Mouse (Mus musculus) MEL (cell line): ENCODE measurements around the gene Gtpbp8. TPM values are rescaled to one million over a fixed set of nuclear protein-coding genes. Genes with fewer than 3 reads are reported as not detected.

Experiments
- DNase-seq: peaks from one replicate; pipeline ENCODE4 v3.0.0; 2011; ENCODE audit warnings: low read depth, low spot score
- H3K27ac ChIP-seq: 2 replicates; pipeline ENCODE4 v1.5.1; 2012; ENCODE audit warnings: low read depth, mild to moderate bottlenecking, control low read depth, low read length, moderate library complexity; ENCODE audit not compliant: control insufficient read depth
- H3K27me3 ChIP-seq, 2 experiments: fragments of 150-350 bp in 1 of 2; sonication (generic) in 1 of 2; 2 replicates each; pipeline ENCODE4 v1.6.1; 2012; ENCODE audit warnings: low read length in 2 of 2, mild to moderate bottlenecking in 2 of 2, improper control_type of control experiment in 1 of 2, moderate library complexity in 1 of 2; ENCODE audit not compliant: insufficient read depth in 2 of 2, control insufficient read depth in 1 of 2
- H3K36me3 ChIP-seq, 2 experiments: 2 replicates each; pipeline ENCODE4 v1.6.1; 2012 to 2014; ENCODE audit warnings: low read length in 2 of 2, improper control_type of control experiment in 1 of 2, inconsistent platforms in 1 of 2, mild to moderate bottlenecking in 1 of 2; ENCODE audit not compliant: insufficient read depth in 2 of 2, control insufficient read depth in 1 of 2
- H3K4me1 ChIP-seq, 2 experiments: fragments of 150-350 bp in 1 of 2; sonication (generic) in 1 of 2; 2 replicates each; pipeline ENCODE4 v1.6.1; 2012; ENCODE audit warnings: low read length in 2 of 2, improper control_type of control experiment in 1 of 2, mild to moderate bottlenecking in 1 of 2; ENCODE audit not compliant: insufficient read depth in 2 of 2, control insufficient read depth in 1 of 2
- H3K4me3 ChIP-seq, 2 experiments: fragments of 150-350 bp in 1 of 2; sonication (generic) in 1 of 2; 2 replicates each; pipeline ENCODE4 v1.5.1; 2012; ENCODE audit warnings: low read depth in 2 of 2, low read length in 2 of 2, mild to moderate bottlenecking in 2 of 2, moderate library complexity in 2 of 2, control low read depth in 1 of 2, improper control_type of control experiment in 1 of 2; ENCODE audit not compliant: control insufficient read depth in 1 of 2, insufficient read depth in 1 of 2
- H3K79me2 ChIP-seq: 2 replicates; pipeline ENCODE4 v1.6.1; 2012; ENCODE audit warnings: mild to moderate bottlenecking, low read length, moderate library complexity; ENCODE audit not compliant: control insufficient read depth, poor library complexity, insufficient read depth
- H3K9ac ChIP-seq: 2 replicates; pipeline ENCODE4 v1.6.1; 2012; ENCODE audit warnings: low read depth, mild to moderate bottlenecking, control low read depth, low read length, moderate library complexity; ENCODE audit not compliant: control insufficient read depth, poor library complexity, severe bottlenecking
- H3K9me3 ChIP-seq: fragments of 150-350 bp; sonication (generic); replicated peaks from 2 replicates; pipeline ENCODE4 v1.6.1; 2012; ENCODE audit warnings: mild to moderate bottlenecking, low read length, improper control_type of control experiment, moderate library complexity; ENCODE audit not compliant: insufficient read depth
- BHLHE40 ChIP-seq: IDR thresholded peaks from 2 replicates; pipeline ENCODE4 v1.6.1; 2012; ENCODE audit warnings: low read depth, mild to moderate bottlenecking, inconsistent platforms, low read length, improper control_type of control experiment, borderline replicate concordance
- CHD2 ChIP-seq: IDR thresholded peaks from 2 replicates; pipeline ENCODE4 v1.6.1; 2011; ENCODE audit warnings: low read length, improper control_type of control experiment
- CTCF ChIP-seq, 3 experiments: IDR thresholded peaks in 2 of 3; conservative IDR thresholded peaks in 1 of 3; 2 replicates each; pipeline ENCODE4 v1.5.1; 2011 to 2012; ENCODE audit warnings: low read length in 3 of 3, low read depth in 2 of 3, mild to moderate bottlenecking in 2 of 3, improper control_type of control experiment in 1 of 3, inconsistent platforms in 1 of 3, mixed read lengths in 1 of 3, moderate library complexity in 1 of 3; ENCODE audit not compliant: control insufficient read depth in 1 of 3, insufficient read depth in 1 of 3, poor library complexity in 1 of 3, severe bottlenecking in 1 of 3
- EP300 ChIP-seq, 2 experiments: IDR thresholded peaks; 2 replicates each; pipeline ENCODE4 v1.6.1; 2011; ENCODE audit warnings: improper control_type of control experiment in 2 of 2, low read length in 2 of 2, low read depth in 1 of 2, mild to moderate bottlenecking in 1 of 2
- ETS1 ChIP-seq: IDR thresholded peaks from 2 replicates; pipeline ENCODE4 v1.6.1; 2012; ENCODE audit warnings: low read depth, mild to moderate bottlenecking, inconsistent platforms, low read length, improper control_type of control experiment, moderate library complexity
- GABPA ChIP-seq: IDR thresholded peaks from 2 replicates; pipeline ENCODE4 v1.6.1; 2012; ENCODE audit warnings: low read depth, mild to moderate bottlenecking, inconsistent platforms, low read length, improper control_type of control experiment, moderate library complexity
- GATA1 ChIP-seq: IDR thresholded peaks from 2 replicates; pipeline ENCODE4 v1.6.1; 2011; ENCODE audit warnings: low read depth, low read length, improper control_type of control experiment
- JUND ChIP-seq: IDR thresholded peaks from 2 replicates; pipeline ENCODE4 v1.6.1; 2011; ENCODE audit warnings: low read depth, mild to moderate bottlenecking, improper control_type of control experiment, low read length
- MAX ChIP-seq: IDR thresholded peaks from 2 replicates; pipeline ENCODE4 v1.6.1; 2011; ENCODE audit warnings: low read length, improper control_type of control experiment
- MEF2A ChIP-seq: IDR thresholded peaks from 2 replicates; pipeline ENCODE4 v1.6.1; 2014; ENCODE audit warnings: low read depth, mild to moderate bottlenecking, inconsistent platforms, low read length, improper control_type of control experiment; ENCODE audit not compliant: poor library complexity, insufficient replicate concordance, severe bottlenecking; ENCODE audit errors: extremely low read depth
- MXI1 ChIP-seq: IDR thresholded peaks from 2 replicates; pipeline ENCODE4 v1.6.1; 2011; ENCODE audit warnings: mild to moderate bottlenecking, low read depth, low read length, improper control_type of control experiment
- MYB ChIP-seq: IDR thresholded peaks from 2 replicates; pipeline ENCODE4 v1.6.1; 2011; ENCODE audit warnings: mild to moderate bottlenecking, low read depth, low read length, improper control_type of control experiment
- MYC ChIP-seq: IDR thresholded peaks from 2 replicates; pipeline ENCODE4 v1.6.1; 2011; ENCODE audit warnings: low read depth, mild to moderate bottlenecking, low read length, improper control_type of control experiment, moderate library complexity
- NRF1 ChIP-seq: IDR thresholded peaks from 2 replicates; pipeline ENCODE4 v1.6.1; 2014; ENCODE audit warnings: low read depth, mild to moderate bottlenecking, inconsistent platforms, low read length, improper control_type of control experiment, moderate library complexity; ENCODE audit not compliant: poor library complexity, insufficient read depth, severe bottlenecking
- POLR2A ChIP-seq, 2 experiments: IDR thresholded peaks; 2 replicates each; pipeline ENCODE4 v1.6.1; 2011 to 2012; ENCODE audit warnings: low read length in 2 of 2, mild to moderate bottlenecking in 2 of 2, control low read depth in 1 of 2, improper control_type of control experiment in 1 of 2, low read depth in 1 of 2, moderate library complexity in 1 of 2; ENCODE audit not compliant: control insufficient read depth in 1 of 2, insufficient read depth in 1 of 2, poor library complexity in 1 of 2
- POLR2AphosphoS2 ChIP-seq: IDR thresholded peaks from 2 replicates; pipeline ENCODE4 v1.6.1; 2011; ENCODE audit warnings: low read length, improper control_type of control experiment
- POLR2AphosphoS5 ChIP-seq: IDR thresholded peaks from 2 replicates; pipeline ENCODE4 v1.6.1; 2012; ENCODE audit warnings: low read depth, borderline replicate concordance, mild to moderate bottlenecking, inconsistent platforms, low read length, moderate library complexity, mixed read lengths
- RCOR1 ChIP-seq: IDR thresholded peaks from 2 replicates; pipeline ENCODE4 v1.6.1; 2012; ENCODE audit warnings: low read depth, mild to moderate bottlenecking, inconsistent platforms, low read length, improper control_type of control experiment
- SMC3 ChIP-seq: IDR thresholded peaks from 2 replicates; pipeline ENCODE4 v1.6.1; 2011; ENCODE audit warnings: low read depth, low read length, improper control_type of control experiment
- TAL1 ChIP-seq: IDR thresholded peaks from 2 replicates; pipeline ENCODE4 v1.6.1; 2012; ENCODE audit warnings: mild to moderate bottlenecking, inconsistent platforms, low read length, moderate library complexity, mixed read lengths
- TBP ChIP-seq: IDR thresholded peaks from 2 replicates; pipeline ENCODE4 v1.8.0; 2011; ENCODE audit warnings: low read depth, low read length, improper control_type of control experiment
- USF2 ChIP-seq, 2 experiments: IDR thresholded peaks; 2 replicates each; pipeline ENCODE4 v1.6.1; 2011 to 2012; ENCODE audit warnings: improper control_type of control experiment in 2 of 2, low read length in 2 of 2, borderline replicate concordance in 1 of 2, inconsistent platforms in 1 of 2, low read depth in 1 of 2, mild to moderate bottlenecking in 1 of 2; ENCODE audit not compliant: insufficient read depth in 1 of 2
- ZMIZ1 ChIP-seq: IDR thresholded peaks from 2 replicates; pipeline ENCODE4 v1.6.1; 2012; ENCODE audit warnings: low read depth, mild to moderate bottlenecking, inconsistent platforms, low read length, improper control_type of control experiment, moderate library complexity
- polyA plus RNA-seq, 2 experiments: library from polyadenylated mRNA; stranded (reverse) in 1 of 2; unstranded in 1 of 2; fragments of >175 nt in 1 of 2; fragments of >200 nt in 1 of 2; gene quantifications; 2 replicates each; pipeline versions ENCODE4 v1.2.1 to v1.2.4; 2012; ENCODE audit warnings: low replicate concordance in 2 of 2, low read depth in 1 of 2; ENCODE audit not compliant: insufficient read length in 2 of 2, insufficient read depth in 1 of 2, missing spikeins in 1 of 2
- total RNA-seq: library from RNA; depleted of rRNA; stranded (reverse); fragments of 300-350 nt; gene quantifications from 2 replicates; pipeline ENCODE4 v1.2.3, GENCODE M21; 2012

Gtpbp8 gene
- total and polyA plus RNA-seq, 3 experiments, result 10.7 to 14.4 TPM; not detected in 1

- Histone ChIP-seq H3K36me3 (peaks cover 0 to 6% of the 10 kb centered on the region in 2 experiments; a peak in 2 of 4 replicates), H3K27ac (no peak overlapping the region), H3K9ac (no peak overlapping the region), H3K9me3 (no peaks in the 10 kb centered on the region), H3K4me1 (peaks cover 3 to 16% of the 10 kb centered on the region in 2 experiments; a peak in 2 of 4 replicates), H3K27me3 (peaks cover 0 to 2% of the 10 kb centered on the region in 2 experiments; a peak in 2 of 4 replicates), H3K79me2 (no peaks in the 10 kb centered on the region), H3K4me3 (no peak overlapping the region)
- DNase-seq, result peak; percentile 63
- TF ChIP-seq CHD2 (no peak), EP300 (IDR thresholded peaks at IDR 0.05; ENCODE audit: low read depth in 1 of 2, low read length in 2 of 2) (peak; percentile 40 to 50; a peak in 2 of 4 replicates), POLR2A (IDR thresholded peaks at IDR 0.05; ENCODE audit: control insufficient read depth in 1 of 2, insufficient read depth in 1 of 2, low read depth in 1 of 2, low read length in 2 of 2, poor library complexity in 1 of 2) (no peak), MEF2A (no peak), SMC3 (no peak), POLR2AphosphoS5 (no peak), MXI1 (no peak), JUND (no peak), TBP (no peak), TAL1 (peak; percentile 43), USF2 (IDR thresholded peaks at IDR 0.05; ENCODE audit: borderline replicate concordance in 1 of 2, insufficient read depth in 1 of 2, low read depth in 1 of 2, low read length in 2 of 2) (no peak), BHLHE40 (no peak), POLR2AphosphoS2 (no peak), MYC (no peak), MYB (no peak), MAX (no peak), RCOR1 (peak; percentile 55), ZMIZ1 (no peak), ETS1 (0 out of 2 replicates have a peak, but pooled peaks have one; percentile 15), GATA1 (peak; percentile 54; the same call in 1 of the 2 replicates), CTCF (IDR thresholded peaks at IDR 0.05 in 2 of 3, conservative IDR thresholded peaks at IDR 0.05 in 1 of 3; ENCODE audit: control insufficient read depth in 1 of 3, insufficient read depth in 1 of 3, low read depth in 2 of 3, low read length in 3 of 3, poor library complexity in 1 of 3, severe bottlenecking in 1 of 3) (no peak), GABPA (no peak), NRF1 (no peak)
Measured at GRCm38 (mm10) chr16:44692541-44692940, 53.6 kb downstream of the Gtpbp8 start.
